Mouse (Mus musculus): ENCODE measurements around the gene Kcnk6. TPM values are rescaled to one million over a fixed set of nuclear protein-coding genes. Genes with fewer than 3 reads are reported as not detected.
"Not testable (repeated sequence)": the region's sequence is repeated elsewhere in the genome, so short reads cannot be mapped to it uniquely, and the experiment has no call there.

Gene Kcnk6
- polyA plus RNA-seq, 1 experiment from 2014 or later, result 2.5 TPM

GRCm38 (mm10) chr7:29237596-29237995, 5.3 kb upstream of the Kcnk6 start:
- peak overlapping the region; percentile 73 for H3K4me3 ChIP-seq (ENCODE audit: low read length)
- not testable (repeated sequence) for H3K36me3 ChIP-seq (ENCODE audit: control insufficient read depth, insufficient read depth, low read length); H3K27me3 ChIP-seq (replicated peaks; ENCODE audit: control insufficient read depth, insufficient read depth, low read length); H3K9me3 ChIP-seq (ENCODE audit: control insufficient read depth, low read length)
- H3K4me2 ChIP-seq (ENCODE audit: low read depth, low read length), result peak overlapping the region; percentile 91
- ATAC-seq, result peak; percentile 1
- 26% methylated on average over 6 of the region's 6 CpGs for WGBS
- H3K4me1 ChIP-seq (ENCODE audit: control insufficient read depth, insufficient read depth, low read length), result peaks cover 14% of the 10 kb centered on the region
- H3K9ac ChIP-seq (ENCODE audit: low read depth, low read length), result peak overlapping the region; percentile 64
- H3K27ac ChIP-seq (ENCODE audit: low read length), result peak overlapping the region; percentile 93

DNA sequence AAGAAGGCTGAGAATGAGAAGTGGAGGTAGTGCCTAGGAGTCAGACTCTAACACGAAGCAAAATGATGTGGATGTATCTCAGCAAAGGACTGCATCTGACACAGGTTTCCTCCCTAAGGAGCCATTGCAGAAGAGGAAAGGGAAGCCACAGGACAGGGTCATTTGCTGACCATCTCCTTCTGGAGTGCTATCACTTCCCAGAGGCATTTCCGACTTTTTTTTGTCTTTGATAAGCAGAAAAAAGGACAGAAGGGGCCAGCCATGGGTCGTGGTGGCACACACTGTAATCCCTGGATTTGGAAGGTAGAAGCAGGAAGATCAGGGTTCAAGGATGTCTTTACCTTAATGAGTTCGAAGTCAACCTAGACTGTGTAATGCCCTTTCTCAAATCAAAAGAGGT, 4.3 kb upstream of the Kcnk6 start:
- Histone ChIP-seq H3K4me3 (ENCODE audit: low read length) (no peak overlapping the region), H3K27ac (ENCODE audit: low read length) (no peak overlapping the region), H3K36me3 (ENCODE audit: control insufficient read depth, insufficient read depth, low read length) (no peaks in the 10 kb centered on the region), H3K9ac (ENCODE audit: low read depth, low read length) (no peak overlapping the region), H3K9me3 (ENCODE audit: control insufficient read depth, low read length) (no peaks in the 10 kb centered on the region), H3K27me3 (replicated peaks; ENCODE audit: control insufficient read depth, insufficient read depth, low read length) (peaks cover 5% of the 10 kb centered on the region; the same call in 1 of the 2 replicates), H3K4me1 (ENCODE audit: control insufficient read depth, insufficient read depth, low read length) (peaks cover 13% of the 10 kb centered on the region), H3K4me2 (ENCODE audit: low read depth, low read length) (no peak overlapping the region)
- ATAC-seq, result no peak
- 75% methylated on average over 4 of the region's 4 CpGs for WGBS

DNA sequence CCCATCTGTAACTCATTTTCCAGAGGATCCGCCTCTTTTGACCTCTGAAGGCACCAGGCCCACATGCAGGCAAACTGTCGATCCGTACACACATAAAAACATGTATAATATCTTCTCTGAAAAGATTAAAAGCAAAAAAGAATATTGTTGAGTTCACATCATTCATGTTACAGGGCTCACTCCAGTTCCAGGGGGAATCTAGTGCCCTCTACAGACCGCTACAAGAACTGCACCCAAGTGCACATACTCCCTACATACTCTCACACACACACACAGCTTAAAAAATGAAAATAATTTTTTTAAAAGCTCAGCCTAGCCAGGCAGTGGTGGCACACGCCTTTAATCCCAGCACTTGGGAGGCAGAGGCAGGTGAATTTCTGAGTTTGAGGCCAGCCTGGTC, 2.3 kb upstream of the Kcnk6 start:
- H3K4me2 ChIP-seq (ENCODE audit: low read depth, low read length), result no peak overlapping the region
- H3K4me3 ChIP-seq (ENCODE audit: low read length), result no peak overlapping the region
- peaks cover 12% of the 10 kb centered on the region for H3K4me1 ChIP-seq (ENCODE audit: control insufficient read depth, insufficient read depth, low read length)
- H3K9me3 ChIP-seq (ENCODE audit: control insufficient read depth, low read length), result no peaks in the 10 kb centered on the region
- peaks cover 5% of the 10 kb centered on the region; the same call in 1 of the 2 replicates for H3K27me3 ChIP-seq (replicated peaks; ENCODE audit: control insufficient read depth, insufficient read depth, low read length)
- no peaks in the 10 kb centered on the region for H3K36me3 ChIP-seq (ENCODE audit: control insufficient read depth, insufficient read depth, low read length)
- H3K9ac ChIP-seq (ENCODE audit: low read depth, low read length), result no peak overlapping the region
- no peak overlapping the region for H3K27ac ChIP-seq (ENCODE audit: low read length)
- 79% methylated on average over 5 of the region's 5 CpGs for WGBS
- no peak for ATAC-seq

- 55% methylated on average over 6 of the region's 6 CpGs for WGBS
These were observed 1.4 kb upstream of the Kcnk6 start for GRCm38 (mm10) chr7:29233745-29234144.

DNA sequence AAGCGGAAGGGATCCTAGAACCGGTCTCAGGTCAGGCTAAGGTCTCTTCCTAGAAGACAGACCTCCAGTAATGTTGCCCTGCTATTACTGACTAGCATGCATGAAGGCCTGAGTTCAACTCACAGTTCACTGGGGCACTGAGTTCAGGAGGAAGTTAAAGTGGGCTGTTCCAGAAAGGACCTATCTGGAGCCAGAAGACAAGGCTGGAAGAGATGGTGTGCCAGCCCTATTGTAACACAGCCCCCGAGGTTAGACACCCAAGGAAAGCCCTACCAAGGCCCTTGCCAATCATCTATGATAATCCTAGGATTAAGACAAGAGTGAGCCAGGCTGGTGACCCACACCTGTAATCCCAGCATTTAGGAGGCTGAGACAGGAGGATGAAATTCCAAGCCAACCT, 798 bp downstream of the Kcnk6 start:
- Histone ChIP-seq H3K4me1 (ENCODE audit: control insufficient read depth, insufficient read depth, low read length) (peaks cover 3% of the 10 kb centered on the region; the same call in 1 of the 2 replicates), H3K9ac (ENCODE audit: low read depth, low read length) (peak overlapping the region; percentile 86), H3K9me3 (ENCODE audit: control insufficient read depth, low read length) (no peaks in the 10 kb centered on the region), H3K27ac (ENCODE audit: low read length) (no peak overlapping the region), H3K36me3 (ENCODE audit: control insufficient read depth, insufficient read depth, low read length) (no peaks in the 10 kb centered on the region), H3K4me2 (ENCODE audit: low read depth, low read length) (peak overlapping the region; percentile 97), H3K27me3 (replicated peaks; ENCODE audit: control insufficient read depth, insufficient read depth, low read length) (peaks cover 5% of the 10 kb centered on the region; the same call in 1 of the 2 replicates), H3K4me3 (ENCODE audit: low read length) (peak overlapping the region; percentile 71)
- ATAC-seq, result no peak
- WGBS, result 57% methylated on average over 3 of the region's 3 CpGs

More at GRCm38 (mm10) chr7:29233745-29234144, 1.4 kb upstream of the Kcnk6 start:
- Histone ChIP-seq H3K27me3 (replicated peaks; ENCODE audit: control insufficient read depth, insufficient read depth, low read length) (peaks cover 5% of the 10 kb centered on the region; the same call in 1 of the 2 replicates), H3K4me2 (ENCODE audit: low read depth, low read length) (no peak overlapping the region), H3K27ac (ENCODE audit: low read length) (no peak overlapping the region), H3K9ac (ENCODE audit: low read depth, low read length) (no peak overlapping the region), H3K4me3 (ENCODE audit: low read length) (no peak overlapping the region), H3K4me1 (ENCODE audit: control insufficient read depth, insufficient read depth, low read length) (peaks cover 3% of the 10 kb centered on the region; the same call in 1 of the 2 replicates), H3K36me3 (ENCODE audit: control insufficient read depth, insufficient read depth, low read length) (no peaks in the 10 kb centered on the region), H3K9me3 (ENCODE audit: control insufficient read depth, low read length) (no peaks in the 10 kb centered on the region)
- ATAC-seq, result no peak

GRCm38 (mm10) chr7:29230560-29230959, 1.8 kb downstream of the Kcnk6 start:
- Histone ChIP-seq H3K9ac (ENCODE audit: low read depth, low read length) (no peak overlapping the region), H3K4me2 (ENCODE audit: low read depth, low read length) (no peak overlapping the region), H3K4me3 (ENCODE audit: low read length) (no peak overlapping the region), H3K36me3 (ENCODE audit: control insufficient read depth, insufficient read depth, low read length) (no peaks in the 10 kb centered on the region), H3K4me1 (ENCODE audit: control insufficient read depth, insufficient read depth, low read length) (peaks cover 3% of the 10 kb centered on the region; the same call in 1 of the 2 replicates), H3K9me3 (ENCODE audit: control insufficient read depth, low read length) (no peaks in the 10 kb centered on the region), H3K27me3 (replicated peaks; ENCODE audit: control insufficient read depth, insufficient read depth, low read length) (peaks cover 5% of the 10 kb centered on the region; the same call in 1 of the 2 replicates), H3K27ac (ENCODE audit: low read length) (no peak overlapping the region)
- ATAC-seq, result no peak
- WGBS, result 42% methylated on average over 3 of the region's 3 CpGs

DNA sequence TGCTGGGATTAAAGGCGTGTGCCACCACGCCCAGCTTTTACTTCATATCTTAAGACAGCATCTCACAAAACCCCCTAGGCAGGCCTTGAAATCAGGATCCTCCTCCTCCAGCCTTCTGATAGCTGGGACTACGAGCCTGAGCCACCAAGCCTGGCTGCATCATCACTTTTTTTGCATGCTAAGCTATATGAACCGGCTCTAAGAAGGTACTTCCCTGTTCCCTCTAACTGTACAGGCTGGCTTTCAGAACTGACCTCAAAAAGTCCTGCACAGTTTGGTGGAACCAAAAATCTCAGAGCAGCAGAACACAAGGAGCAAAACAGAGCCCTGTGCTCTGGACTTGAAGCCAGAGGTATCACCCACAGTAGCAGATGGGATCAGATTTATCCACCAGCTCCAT, 4.1 kb downstream of the Kcnk6 start:
- Histone ChIP-seq H3K4me2 (ENCODE audit: low read depth, low read length) (no peak overlapping the region), H3K9ac (ENCODE audit: low read depth, low read length) (no peak overlapping the region), H3K27ac (ENCODE audit: low read length) (no peak overlapping the region), H3K4me3 (ENCODE audit: low read length) (no peak overlapping the region), H3K27me3 (replicated peaks; ENCODE audit: control insufficient read depth, insufficient read depth, low read length) (peaks cover 5% of the 10 kb centered on the region; the same call in 1 of the 2 replicates), H3K9me3 (ENCODE audit: control insufficient read depth, low read length) (no peaks in the 10 kb centered on the region), H3K36me3 (ENCODE audit: control insufficient read depth, insufficient read depth, low read length) (peaks cover 3% of the 10 kb centered on the region; the same call in 1 of the 2 replicates), H3K4me1 (ENCODE audit: control insufficient read depth, insufficient read depth, low read length) (peaks cover 3% of the 10 kb centered on the region; the same call in 1 of the 2 replicates)
- no peak for ATAC-seq
- WGBS, result 74% methylated on average over 4 of the region's 4 CpGs

DNA sequence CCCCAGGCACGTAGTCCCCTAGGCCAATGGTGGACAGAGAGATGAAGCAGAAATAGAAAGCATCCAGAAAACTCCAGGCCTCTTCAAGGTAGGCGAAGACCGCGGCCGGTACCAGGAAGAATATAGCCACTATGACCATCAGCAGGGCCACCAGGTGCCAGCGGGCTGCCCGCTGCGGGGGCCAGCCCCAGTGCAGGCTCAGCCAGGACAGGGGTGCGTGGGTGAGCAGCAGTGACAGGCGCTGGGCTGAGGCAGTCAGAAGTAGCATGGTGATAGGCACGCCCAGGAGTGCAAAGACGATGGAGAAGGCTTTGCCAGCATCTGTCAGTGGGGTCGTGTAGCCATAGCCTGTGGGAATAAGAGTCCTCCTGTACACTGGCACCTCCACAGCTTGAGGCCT, 6.8 kb downstream of the Kcnk6 start:
- WGBS, result 77% methylated on average over 13 of the region's 13 CpGs
- Histone ChIP-seq H3K36me3 (ENCODE audit: control insufficient read depth, insufficient read depth, low read length) (peaks cover 3% of the 10 kb centered on the region; the same call in 1 of the 2 replicates), H3K9me3 (ENCODE audit: control insufficient read depth, low read length) (no peaks in the 10 kb centered on the region), H3K27ac (ENCODE audit: low read length) (no peak overlapping the region), H3K4me2 (ENCODE audit: low read depth, low read length) (no peak overlapping the region), H3K4me1 (ENCODE audit: control insufficient read depth, insufficient read depth, low read length) (no peaks in the 10 kb centered on the region), H3K27me3 (replicated peaks; ENCODE audit: control insufficient read depth, insufficient read depth, low read length) (no peaks in the 10 kb centered on the region), H3K9ac (ENCODE audit: low read depth, low read length) (no peak overlapping the region), H3K4me3 (ENCODE audit: low read length) (no peak overlapping the region)
- ATAC-seq, result no peak

GRCm38 (mm10) chr7:29224756-29225394, 7.4 kb downstream of the Kcnk6 start:
- peaks cover 6% of the 10 kb centered on the region for H3K9me3 ChIP-seq (ENCODE audit: control insufficient read depth, low read length)
- H3K27me3 ChIP-seq (replicated peaks; ENCODE audit: control insufficient read depth, insufficient read depth, low read length), result no peaks in the 10 kb centered on the region
- H3K27ac ChIP-seq (ENCODE audit: low read length), result no peak overlapping the region
- H3K36me3 ChIP-seq (ENCODE audit: control insufficient read depth, insufficient read depth, low read length), result peaks cover 5% of the 10 kb centered on the region; the same call in 1 of the 2 replicates
- no peak overlapping the region for H3K4me3 ChIP-seq (ENCODE audit: low read length)
- 18% methylated on average over 16 of the region's 16 CpGs for WGBS
- H3K4me1 ChIP-seq (ENCODE audit: control insufficient read depth, insufficient read depth, low read length), result no peaks in the 10 kb centered on the region
- H3K4me2 ChIP-seq (ENCODE audit: low read depth, low read length), result no peak overlapping the region
- no peak overlapping the region for H3K9ac ChIP-seq (ENCODE audit: low read depth, low read length)
- ATAC-seq, result no peak

All from intestine, embryonic 16.5 days (tissue).